Mouse (Mus musculus): ENCODE measurements around the gene Ubr3.
"Not testable (repeated sequence)": the region's sequence is repeated elsewhere in the genome, so short reads cannot be mapped to it uniquely, and the experiment has no call there.

The Ubr3 gene

DNA sequence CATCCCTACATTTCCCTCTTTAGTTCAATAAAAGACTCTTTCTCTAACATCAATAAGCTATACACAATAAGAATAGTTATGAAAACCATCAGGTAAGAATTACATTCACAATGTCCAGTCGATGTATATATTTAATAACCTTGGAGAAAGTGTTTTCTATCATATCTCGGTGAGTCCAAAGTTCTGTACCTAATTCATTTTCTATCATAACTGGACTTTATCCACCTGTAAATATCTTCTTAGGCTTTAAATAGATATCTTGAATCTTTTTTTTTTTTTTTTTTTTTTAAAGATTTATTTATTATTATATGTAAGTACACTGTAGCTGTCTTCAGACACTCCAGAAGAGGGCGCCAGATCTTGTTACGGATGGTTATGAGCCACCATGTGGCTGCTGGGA lies 10.3 kb downstream of the Ubr3 start:
- DNase-seq (ENCODE audit: low read depth, low spot score): not testable (repeated sequence)

DNA sequence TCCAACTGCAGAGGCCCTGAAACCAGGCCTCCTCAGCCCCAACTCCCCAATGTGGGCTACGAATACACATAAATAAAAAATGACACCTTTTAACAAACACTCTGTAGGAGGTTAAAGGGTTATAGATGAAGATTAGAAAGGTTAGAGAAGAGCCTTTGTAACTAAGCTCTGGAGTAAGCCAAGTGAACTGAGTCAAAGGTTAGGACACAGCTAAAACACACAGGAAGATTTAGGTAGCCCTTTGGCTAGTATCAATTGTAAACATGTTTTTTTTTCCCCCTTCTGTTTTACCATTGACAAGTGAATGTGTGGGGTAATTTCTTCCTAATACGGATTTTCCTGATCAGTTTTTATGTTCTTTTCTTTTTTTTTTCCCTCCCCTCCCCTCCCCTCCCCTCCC lies 15.8 kb downstream of the Ubr3 start:
- no peak for DNase-seq (ENCODE audit: low read depth, low spot score)

DNA sequence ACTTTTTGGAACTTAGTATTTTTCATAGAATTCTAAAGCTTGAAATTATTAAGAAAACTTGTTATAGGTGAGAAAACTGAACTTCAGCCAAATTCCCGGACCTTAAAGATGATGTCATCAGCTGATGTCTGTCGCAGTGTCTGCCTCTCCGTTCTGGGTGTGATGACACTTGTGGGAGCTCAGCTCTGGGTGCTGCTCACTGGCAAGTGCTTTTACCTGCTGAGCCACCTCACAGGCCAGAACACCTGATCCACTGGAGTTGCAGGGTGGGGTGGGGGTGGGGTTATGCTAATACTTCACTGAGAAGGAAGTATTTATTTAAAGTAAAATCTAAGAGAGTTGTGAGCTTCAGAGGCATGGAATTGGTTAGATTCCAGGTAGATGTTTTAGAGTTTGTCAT lies 20.3 kb downstream of the Ubr3 start:
- no peak for DNase-seq (ENCODE audit: low read depth, low spot score)

DNA sequence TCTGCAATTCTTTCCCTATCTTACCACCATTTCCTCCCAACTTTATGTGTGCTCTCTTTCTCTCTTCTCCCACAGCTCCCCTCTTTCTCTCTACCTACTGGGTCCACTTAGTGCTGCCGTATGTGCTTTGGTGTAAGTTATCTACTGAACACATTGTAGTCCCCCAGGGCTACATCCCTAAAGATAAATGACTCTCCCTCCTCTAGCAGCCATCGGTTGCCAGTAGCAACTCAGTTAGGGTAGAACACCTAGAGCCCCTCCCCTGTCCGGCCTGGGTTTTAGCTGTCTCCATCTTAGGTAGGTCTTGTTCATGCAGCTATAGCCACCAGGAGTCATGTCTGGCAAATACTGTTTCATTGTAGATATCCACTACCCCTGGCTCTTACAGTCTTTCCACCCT lies 27.9 kb downstream of the Ubr3 start:
- no peak for DNase-seq (ENCODE audit: low read depth, low spot score)

DNA sequence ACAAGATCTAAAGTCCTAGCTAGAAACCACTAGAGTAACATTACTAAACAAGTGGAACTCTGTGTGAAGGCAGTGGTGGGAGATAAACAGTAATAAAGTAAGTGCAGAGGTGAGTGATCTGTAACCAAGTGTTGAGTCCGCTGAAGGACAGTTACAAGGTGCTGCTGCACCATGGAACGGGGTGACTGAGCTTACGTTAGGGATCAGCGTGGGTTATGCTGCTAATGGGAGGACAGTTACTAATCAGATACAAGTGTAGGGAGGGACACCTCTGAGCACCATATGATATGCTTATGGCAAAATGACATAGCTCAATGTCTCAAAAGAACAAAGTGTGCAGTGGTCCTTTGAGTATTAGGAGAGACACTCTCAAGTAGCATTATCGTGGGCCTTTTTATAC lies 39.3 kb downstream of the Ubr3 start:
- no peak for DNase-seq (ENCODE audit: low read depth, low spot score)

DNA sequence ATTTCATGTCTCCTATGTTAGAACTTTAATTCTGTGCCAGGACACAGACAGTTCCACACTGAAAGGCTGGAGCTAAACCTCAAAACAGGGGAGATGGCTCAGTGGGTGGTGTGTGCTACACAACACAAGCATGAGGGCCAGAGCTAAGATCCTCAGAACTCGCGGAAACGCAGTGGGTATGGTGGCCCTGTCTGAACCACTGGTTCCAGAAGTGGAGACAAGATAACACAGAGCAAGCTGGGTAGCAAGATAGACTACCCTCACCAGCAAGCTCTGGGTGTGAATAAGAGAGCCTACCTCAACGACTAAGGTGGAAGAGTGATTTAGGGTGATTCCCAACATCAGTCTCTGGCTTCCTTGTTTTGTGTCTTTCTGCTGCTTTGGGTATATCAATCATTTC lies 42.2 kb downstream of the Ubr3 start:
- no peak for DNase-seq (ENCODE audit: low read depth, low spot score)

DNA sequence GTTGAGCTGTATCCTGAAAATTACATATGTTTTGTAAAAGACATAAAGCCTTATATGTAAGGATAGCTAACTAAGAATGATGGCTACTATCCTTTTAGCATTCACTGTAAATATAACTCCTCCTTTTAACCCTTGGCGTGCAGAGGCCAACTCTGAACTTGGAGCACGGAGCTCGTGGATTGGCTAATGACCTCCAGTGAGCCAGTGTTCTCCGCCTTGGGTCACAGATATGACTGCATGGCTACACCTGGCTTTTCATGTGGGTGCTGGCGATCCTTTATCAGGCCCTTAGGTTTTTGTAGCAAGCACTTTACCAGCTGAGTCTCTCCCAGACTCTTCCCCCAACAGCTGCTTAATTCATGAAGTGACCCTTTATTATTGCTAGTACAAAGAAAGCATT lies 42.6 kb downstream of the Ubr3 start:
- no peak for DNase-seq (ENCODE audit: low read depth, low spot score)

DNA sequence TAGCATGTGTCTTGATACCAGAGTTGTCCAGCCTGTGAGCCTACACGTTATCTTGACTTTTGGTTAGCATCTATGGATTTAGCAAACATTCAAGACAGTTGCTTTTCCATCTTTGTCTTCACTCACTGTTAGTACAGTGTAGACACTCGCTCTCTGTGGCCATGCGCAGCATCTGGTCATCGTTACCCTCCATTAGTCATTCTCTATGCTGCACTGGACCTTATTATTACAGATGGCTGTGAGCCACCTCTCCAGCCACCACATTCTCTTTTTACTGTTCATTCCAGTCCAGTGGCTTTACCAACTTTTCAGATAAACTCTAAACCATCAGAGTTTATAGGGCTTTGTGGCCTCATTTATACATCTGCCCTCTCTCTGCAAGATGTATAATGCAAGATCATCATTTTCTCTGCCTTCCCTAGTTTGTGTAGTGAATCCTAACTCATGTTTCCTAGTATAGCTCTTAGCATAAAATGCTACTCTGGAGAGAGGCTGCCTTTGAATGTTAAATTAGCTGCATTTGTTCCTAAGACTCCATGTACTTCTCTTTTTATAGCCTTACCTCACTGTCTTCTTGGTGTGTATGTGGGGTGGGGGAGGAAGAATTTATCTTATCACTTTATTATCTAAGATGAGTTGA lies 44.5 kb downstream of the Ubr3 start:
- no peak for DNase-seq (ENCODE audit: low read depth, low spot score)

DNA sequence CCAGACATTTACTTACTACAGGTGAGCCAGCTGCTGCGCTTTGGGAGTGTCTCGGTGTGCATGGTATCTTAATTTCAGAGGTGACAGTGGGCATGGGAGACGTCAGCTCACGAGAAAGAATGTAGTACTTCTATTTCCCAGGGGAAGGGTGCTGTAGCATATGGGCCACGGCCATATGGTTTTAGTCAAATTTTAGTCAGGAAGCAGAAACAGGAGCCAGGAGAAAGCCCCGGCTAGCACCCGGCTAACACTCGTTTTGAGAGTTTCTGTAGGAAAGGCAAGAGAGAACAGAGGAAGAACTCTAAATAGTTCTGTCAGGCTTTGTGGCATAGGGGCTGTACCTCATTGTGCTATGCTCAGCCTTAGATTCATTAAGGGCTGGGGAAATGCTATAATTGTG lies 55.8 kb downstream of the Ubr3 start:
- no peak for DNase-seq (ENCODE audit: low read depth, low spot score)

DNA sequence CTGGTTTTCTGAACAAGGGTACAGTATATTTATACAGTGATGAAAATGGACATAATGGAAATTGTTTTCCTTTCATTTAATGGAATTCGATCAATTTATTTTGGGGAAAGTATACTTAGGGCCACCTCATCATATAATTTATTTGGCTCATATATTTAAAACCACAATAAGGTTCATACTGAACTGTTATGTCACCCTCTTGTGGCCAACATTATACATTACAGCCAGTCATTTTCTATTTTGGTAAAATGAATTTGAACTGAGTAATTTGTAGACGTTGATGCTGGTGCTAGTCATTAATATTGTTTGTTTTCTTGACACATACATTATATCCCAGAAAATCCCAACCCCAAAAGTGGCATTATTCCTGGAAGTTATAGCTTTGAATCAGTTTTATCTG lies 58.6 kb downstream of the Ubr3 start:
- DNase-seq (ENCODE audit: low read depth, low spot score): peak; percentile 61

DNA sequence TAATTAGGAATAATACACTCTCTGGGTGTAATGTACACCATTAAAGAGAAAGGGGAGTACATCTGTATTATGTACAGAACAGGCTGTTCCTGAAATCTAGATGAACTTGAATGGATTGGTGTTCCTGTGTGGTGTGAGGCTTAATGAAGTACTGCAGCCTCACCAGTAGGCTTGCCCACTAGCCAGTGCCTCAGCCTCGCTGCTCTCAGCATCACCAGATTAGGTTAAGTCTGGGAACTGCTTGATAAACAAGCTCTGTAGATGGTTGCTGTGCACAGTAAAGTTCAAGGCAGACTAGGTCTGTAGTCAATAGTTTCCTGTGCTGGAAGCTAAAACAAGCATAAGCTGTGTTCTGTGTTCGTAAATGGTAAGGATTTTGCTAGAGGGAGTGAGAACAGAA lies 60.6 kb downstream of the Ubr3 start:
- DNase-seq (ENCODE audit: low read depth, low spot score): no peak

DNA sequence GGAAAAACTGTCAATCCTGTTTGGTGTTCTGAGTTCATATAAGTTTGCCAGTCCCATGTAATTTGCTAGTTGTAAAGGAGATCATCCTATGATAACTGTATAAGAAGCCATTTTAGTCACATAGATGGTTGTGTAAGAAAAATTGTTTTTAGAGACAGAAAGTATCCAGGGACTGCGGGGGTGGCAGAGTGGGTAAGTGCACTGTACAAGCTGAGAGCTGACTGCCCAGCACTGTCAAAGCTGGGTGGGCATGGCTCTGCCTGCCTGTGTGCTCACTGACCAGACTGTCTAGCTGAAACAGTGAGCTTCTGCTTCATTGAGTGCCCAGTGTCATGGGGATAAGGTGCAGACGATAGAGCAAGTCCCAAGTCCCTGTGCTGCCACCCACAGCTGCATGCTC lies 77.8 kb downstream of the Ubr3 start:
- DNase-seq (ENCODE audit: low read depth, low spot score): no peak

DNA sequence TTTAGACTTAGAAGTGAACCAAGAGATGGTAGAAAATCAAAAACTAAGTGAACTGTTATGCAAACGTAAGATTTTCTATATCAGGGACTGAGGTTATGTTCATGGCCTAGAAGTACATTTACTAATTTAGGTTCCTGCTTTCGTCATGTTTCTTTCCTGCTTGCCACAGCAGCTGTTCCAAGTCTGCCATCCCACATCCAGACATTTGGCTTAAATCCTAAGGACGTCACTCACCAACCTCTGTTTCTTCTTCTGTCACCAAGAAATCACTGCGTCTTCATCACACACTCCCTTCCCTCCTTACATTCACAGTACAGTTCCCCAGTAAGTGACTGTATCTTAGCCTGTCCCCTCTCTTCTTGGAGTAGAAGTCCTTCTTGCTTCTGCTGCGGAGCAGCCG lies 92.2 kb downstream of the Ubr3 start:
- no peak for DNase-seq (ENCODE audit: low read depth, low spot score)

DNA sequence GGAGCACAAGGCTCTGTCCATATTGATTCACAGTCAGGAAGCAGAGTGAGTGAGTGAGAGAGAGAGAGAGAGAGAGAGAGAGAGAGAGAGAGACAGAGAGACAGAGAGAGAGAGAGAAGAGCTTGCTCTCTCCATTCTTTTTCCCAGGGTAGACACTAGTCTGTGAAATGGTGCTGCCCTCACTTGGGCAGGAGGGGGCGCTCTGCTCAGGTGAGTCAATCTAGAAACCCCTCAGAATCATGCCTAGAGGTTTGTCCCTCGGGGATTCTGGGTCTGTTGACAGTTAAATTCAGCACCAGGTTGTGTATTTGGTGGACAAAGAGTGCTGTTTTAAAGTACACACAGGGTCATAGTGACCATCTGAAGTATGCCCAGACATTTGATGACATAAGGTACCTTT lies 93.6 kb downstream of the Ubr3 start:
- peak; percentile 38 for DNase-seq (ENCODE audit: low read depth, low spot score)

DNA sequence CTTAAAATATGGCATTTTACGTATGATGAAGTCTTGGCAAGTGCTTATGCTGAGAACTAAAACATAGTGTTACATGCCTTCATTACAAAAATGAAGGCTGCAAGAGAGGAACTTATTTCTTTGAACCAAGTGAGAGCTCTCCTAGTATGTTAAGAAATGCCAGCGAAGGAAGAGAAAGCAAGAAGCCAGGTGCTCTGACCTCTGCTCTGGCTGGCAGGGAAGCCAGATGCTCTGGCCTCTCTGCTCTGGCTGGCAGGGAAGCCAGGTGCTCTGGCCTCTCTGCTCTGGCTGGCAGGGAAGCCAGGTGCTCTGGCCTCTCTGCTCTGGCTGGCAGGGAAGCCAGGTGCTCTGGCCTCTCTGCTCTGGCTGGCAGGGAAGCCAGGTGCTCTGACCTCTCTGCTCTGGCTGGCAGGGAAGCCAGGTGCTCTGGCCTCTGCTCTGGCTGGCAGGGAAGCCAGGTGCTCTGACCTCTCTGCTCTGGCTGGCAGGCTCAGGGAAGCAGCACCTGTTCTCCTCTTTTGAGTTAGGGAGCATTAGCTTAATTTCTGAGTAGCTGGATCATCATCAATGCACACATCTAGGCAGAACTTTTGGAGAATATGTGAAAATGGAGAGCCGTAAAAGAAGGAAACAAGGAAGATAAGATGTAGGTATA lies 97.2 kb downstream of the Ubr3 start:
- not testable (repeated sequence) for DNase-seq (ENCODE audit: low read depth, low spot score)

DNA sequence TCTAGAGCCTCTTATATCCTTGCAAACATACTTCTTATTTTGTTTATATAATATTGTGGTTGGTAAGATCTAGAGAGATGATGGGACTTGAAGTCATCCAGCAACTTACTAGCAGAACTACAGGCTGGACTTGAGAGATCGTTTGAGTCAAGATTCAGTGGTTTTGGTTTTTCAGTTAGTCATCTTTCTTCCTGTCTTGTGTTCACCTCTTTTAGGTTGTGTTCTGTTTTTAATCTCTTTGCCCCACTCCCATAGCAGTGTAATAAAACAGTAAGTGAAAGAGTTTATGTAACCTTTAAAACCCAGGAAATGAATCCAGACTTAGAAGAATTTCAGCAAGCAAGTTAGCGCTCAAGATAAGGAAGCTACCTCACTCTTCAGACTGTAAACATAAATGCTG lies 97.7 kb downstream of the Ubr3 start:
- DNase-seq (ENCODE audit: low read depth, low spot score): peak; percentile 41

DNA sequence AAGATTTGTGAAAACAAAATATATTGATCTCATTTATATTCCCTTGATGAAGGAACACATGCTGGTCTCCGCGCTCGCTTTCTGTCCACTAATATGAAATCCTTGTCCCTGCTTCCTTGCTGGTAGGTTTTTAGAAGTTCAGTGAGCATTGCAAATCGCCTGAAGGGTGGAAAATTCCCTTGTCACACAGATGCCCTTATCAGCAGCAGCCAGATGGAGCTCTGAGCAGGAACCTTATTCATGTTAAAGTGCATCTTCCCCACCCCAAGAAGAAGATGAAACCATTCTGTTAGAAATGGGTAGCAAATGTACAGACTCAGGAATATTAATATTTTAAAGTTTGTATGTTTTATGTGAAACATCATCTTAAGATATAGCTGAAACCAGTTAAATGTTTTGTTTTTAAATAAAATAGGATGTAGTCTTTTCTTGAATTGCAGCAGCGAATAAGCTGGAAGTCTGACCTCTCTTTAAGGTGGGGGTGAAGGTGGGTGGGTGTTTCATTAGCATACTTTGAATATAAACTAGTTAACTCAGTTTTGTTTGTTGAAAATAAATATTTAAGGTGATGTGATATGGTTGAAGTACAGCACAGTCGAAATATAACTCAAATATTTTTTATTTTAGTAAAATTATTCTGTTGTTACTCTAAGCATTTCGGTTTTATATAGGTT lies 102.2 kb downstream of the Ubr3 start:
- DNase-seq (ENCODE audit: low read depth, low spot score): no peak

DNA sequence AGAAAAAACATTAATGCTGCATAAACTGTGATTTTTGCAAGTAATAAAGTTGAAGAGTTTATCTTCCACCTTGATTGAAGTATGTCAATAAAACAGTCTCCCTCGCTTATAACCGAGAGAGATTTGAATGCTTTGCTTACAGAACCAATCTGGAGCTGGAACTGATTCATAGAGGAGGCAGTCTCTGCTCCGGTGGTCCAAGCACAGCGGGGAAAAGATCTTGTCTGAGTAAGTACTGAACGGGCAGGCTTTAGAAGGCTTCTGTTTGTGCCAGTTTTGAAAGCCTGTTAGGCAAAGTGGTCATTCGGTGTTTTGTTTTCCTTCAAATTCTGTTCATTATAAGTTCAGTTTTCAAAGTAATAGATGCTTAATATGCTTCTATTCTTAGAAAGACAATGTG lies 103.3 kb downstream of the Ubr3 start:
- no peak for DNase-seq (ENCODE audit: low read depth, low spot score)

DNA sequence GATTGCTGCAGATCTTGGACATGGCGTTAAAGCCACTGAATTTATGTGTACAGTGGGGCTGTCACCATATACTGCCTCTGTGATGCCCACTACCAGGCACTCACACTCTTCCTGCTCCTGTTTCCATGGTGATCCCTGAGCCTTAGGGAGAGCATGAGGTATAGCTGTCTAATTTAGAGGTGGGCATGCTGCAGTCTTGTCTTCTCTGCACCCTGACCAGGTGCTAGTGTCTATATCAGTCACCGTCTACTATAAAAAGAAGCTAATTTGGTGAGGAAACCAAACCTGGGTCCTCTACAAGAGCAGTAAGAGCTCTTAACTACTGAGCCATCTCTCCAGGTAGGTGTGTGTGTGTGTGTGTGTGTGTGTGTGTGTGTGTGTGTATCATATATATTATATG lies 109.4 kb downstream of the Ubr3 start:
- no peak for DNase-seq (ENCODE audit: low read depth, low spot score)

DNA sequence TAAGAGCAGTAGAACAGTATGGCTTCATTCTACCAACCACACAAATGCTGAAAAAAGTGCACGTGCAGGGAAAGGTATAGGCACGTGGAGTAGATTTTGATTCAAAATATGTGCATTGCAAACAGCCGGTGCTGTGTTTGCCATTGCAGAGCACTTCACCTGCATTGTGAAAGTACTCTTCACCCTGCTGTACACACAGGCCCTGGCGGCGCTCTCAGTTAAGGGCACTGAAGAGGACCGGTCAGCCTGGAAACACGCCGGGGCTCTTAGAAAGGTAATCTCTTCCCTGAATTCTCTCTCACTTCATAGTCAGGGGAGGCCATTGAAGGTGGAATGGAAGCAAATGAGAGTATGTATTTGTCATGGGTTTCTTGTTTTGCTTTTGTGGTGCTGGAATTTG lies 115.9 kb downstream of the Ubr3 start:
- DNase-seq (ENCODE audit: low read depth, low spot score): no peak

DNA sequence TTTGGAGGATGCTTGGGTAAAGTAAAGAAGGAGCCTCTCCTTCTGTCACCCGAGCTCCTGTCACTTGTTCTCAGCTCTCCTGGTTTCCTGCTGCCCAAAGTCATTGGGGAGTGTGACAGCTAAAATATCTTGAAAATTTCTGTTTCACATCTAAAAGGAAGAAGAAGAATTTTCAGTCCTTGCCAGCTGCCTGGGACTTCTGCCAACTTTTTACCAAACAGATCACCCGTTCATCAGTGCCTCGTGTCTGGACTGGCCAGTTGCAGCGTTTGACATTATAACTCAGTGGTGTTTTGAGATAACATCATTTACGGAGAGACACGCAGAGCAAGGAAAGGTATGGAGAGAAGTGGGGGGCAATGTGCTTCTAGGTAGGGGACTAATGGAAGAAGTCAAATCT lies 121.2 kb downstream of the Ubr3 start:
- no peak for DNase-seq (ENCODE audit: low read depth, low spot score)

DNA sequence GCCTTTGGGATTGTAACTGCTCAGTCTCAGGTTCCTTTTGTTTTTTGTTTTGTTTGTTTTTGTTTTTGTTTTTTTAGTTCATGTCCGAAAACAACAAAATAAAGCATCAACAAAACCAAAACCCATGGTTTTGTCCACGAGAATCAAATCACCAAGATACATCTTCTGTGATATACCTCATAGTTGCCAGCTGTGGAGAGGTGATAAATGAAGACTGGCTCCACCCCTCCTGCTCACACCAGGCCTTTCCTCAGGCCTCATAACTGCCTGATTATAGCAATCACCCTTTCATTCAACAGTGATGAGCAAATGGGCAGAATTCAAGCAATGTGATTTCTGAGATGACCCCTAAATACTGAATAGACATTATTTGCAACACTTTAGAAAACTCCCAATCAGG lies 127.4 kb downstream of the Ubr3 start:
- no peak for DNase-seq (ENCODE audit: low read depth, low spot score)

DNA sequence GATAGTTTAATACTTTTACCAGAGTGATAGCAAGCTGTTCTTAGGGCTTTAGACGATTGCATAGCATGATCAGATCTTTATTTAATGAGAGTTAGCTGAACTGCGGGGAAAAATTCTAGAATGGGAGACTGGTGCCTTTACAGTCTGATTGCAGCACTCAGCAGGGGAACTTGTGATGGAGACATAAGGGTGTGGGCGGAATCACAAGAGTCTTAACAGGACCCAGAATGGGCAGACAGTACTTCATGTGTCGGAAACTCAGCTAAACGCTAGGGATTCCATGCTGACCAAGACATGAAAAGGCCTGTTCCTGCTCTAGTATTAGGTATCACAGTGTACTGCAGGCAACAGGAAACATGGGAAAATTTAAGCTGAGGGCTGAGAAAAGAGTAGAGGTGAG lies 128.7 kb downstream of the Ubr3 start:
- no peak for DNase-seq (ENCODE audit: low read depth, low spot score)
